Mouse (Mus musculus) ES-E14 (cell line): ENCODE measurements around the gene Atp5s.

Experiments
- HCFC1 ChIP-seq: IDR thresholded peaks from 2 replicates; pipeline ENCODE4 v1.6.1; 2012; ENCODE audit warnings: low read length, inconsistent platforms, borderline replicate concordance; ENCODE audit not compliant: insufficient read depth
- ZNF384 ChIP-seq: IDR thresholded peaks from 2 replicates; pipeline ENCODE4 v1.6.1; 2012; ENCODE audit warnings: low read depth, low read length, inconsistent platforms

GRCm38 (mm10) chr12:69730306-69730705 lies 5.6 kb downstream of the Atp5s start:
- TF ChIP-seq ZNF384, result no peak
- TF ChIP-seq HCFC1, result no peak
